Mouse (Mus musculus): Measurements from ENCODE around the gene Mb21d2. TPM values are rescaled to one million over a fixed set of nuclear protein-coding genes. Genes with fewer than 3 reads are reported as not detected.

The Mb21d2 gene
- polyA plus RNA-seq, 1 experiment from 2014 or later: 12.9 TPM

DNA sequence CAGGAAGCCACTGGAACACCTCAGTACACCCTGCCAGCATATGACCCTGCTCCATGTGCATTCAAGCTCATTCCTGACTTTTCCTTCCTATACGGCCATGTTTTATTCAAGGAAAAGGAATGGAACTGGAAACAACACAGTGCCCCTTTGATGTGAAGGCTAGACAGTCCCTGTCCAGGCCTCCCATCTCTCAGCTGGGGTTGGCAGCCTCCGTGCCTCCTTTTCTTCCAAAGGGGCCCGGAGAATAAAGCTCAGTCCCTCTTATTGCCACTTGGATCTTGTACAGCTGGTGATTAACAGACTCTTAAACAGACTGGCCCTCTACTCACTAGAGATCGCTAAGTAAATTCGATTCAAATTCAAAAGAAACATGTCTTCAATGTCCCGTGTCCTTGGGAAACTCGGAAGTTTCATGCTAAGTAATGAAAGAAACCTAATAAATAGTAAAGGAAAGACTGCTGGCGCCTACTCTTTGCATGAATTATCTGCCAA lies 56.0 kb downstream of the Mb21d2 start:
- Histone ChIP-seq H3K27me3 (no peaks in the 10 kb centered on the region), H3K4me3 (no peak overlapping the region), H3K27ac (no peak overlapping the region), H3K36me3 (no peaks in the 10 kb centered on the region), H3K9ac (no peak overlapping the region), H3K4me2 (replicated peaks) (no peak overlapping the region), H3K9me3 (replicated peaks) (no peaks in the 10 kb centered on the region), H3K4me1 (peaks cover 52% of the 10 kb centered on the region)
- ATAC-seq (ENCODE audit: low FRiP score): no peak
- WGBS: 62% methylated on average over 8 of the region's 8 CpGs

GRCm38 (mm10) chr16:28870860-28871259 lies 58.6 kb downstream of the Mb21d2 start:
- Histone ChIP-seq H3K27me3 (no peaks in the 10 kb centered on the region), H3K9me3 (replicated peaks) (no peaks in the 10 kb centered on the region), H3K36me3 (no peaks in the 10 kb centered on the region), H3K4me2 (replicated peaks) (no peak overlapping the region), H3K4me3 (no peak overlapping the region), H3K27ac (no peak overlapping the region), H3K4me1 (peaks cover 62% of the 10 kb centered on the region), H3K9ac (no peak overlapping the region)
- WGBS: 66% methylated on average over 9 of the region's 9 CpGs
- no peak for ATAC-seq (ENCODE audit: low FRiP score)

DNA sequence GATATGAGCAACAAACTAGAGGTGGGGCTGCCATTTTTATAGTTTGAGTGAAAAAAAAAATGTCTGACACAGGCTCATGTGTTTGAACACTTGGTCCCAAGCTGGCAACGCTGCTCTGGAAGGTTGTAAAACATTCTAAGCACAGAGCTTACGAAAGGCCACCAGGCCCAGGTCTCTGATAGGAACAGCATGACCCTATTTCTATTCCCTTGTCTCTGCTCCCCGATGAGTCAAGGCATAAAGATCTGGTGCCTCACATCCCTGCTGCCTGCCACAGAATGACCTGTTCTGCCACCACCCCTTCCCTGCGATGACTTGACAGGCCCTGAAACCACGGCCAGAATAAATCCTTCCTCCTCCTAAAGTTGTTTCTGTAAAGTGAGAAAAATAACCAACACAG lies 59.0 kb downstream of the Mb21d2 start:
- ATAC-seq (ENCODE audit: low FRiP score): no peak
- Histone ChIP-seq H3K36me3 (no peaks in the 10 kb centered on the region), H3K27ac (no peak overlapping the region), H3K9ac (no peak overlapping the region), H3K27me3 (no peaks in the 10 kb centered on the region), H3K4me2 (replicated peaks) (no peak overlapping the region), H3K4me1 (peaks cover 62% of the 10 kb centered on the region), H3K9me3 (replicated peaks) (no peaks in the 10 kb centered on the region), H3K4me3 (no peak overlapping the region)
- 69% methylated on average over 5 of the region's 5 CpGs for WGBS

- no peak for ATAC-seq (ENCODE audit: low FRiP score)
- Histone ChIP-seq H3K4me3 (no peak overlapping the region), H3K27ac (no peak overlapping the region), H3K9ac (no peak overlapping the region), H3K36me3 (no peaks in the 10 kb centered on the region), H3K9me3 (replicated peaks) (no peaks in the 10 kb centered on the region), H3K4me2 (replicated peaks) (no peak overlapping the region), H3K27me3 (peaks cover 3% of the 10 kb centered on the region; the same call in 1 of the 2 replicates), H3K4me1 (peaks cover 62% of the 10 kb centered on the region)
- 84% methylated on average over 9 of the region's 9 CpGs for WGBS
These were observed 60.6 kb downstream of the Mb21d2 start for GRCm38 (mm10) chr16:28868864-28869263.

GRCm38 (mm10) chr16:28866584-28867295 lies 62.7 kb downstream of the Mb21d2 start:
- Histone ChIP-seq H3K9ac (no peak overlapping the region), H3K36me3 (no peaks in the 10 kb centered on the region), H3K4me3 (no peak overlapping the region), H3K9me3 (replicated peaks) (no peaks in the 10 kb centered on the region), H3K27me3 (peaks cover 3% of the 10 kb centered on the region; the same call in 1 of the 2 replicates), H3K27ac (no peak overlapping the region), H3K4me2 (replicated peaks) (no peak overlapping the region), H3K4me1 (peaks cover 46% of the 10 kb centered on the region)
- WGBS: 41% methylated on average over 8 of the region's 8 CpGs
- ATAC-seq (ENCODE audit: low FRiP score): peak; percentile 46

DNA sequence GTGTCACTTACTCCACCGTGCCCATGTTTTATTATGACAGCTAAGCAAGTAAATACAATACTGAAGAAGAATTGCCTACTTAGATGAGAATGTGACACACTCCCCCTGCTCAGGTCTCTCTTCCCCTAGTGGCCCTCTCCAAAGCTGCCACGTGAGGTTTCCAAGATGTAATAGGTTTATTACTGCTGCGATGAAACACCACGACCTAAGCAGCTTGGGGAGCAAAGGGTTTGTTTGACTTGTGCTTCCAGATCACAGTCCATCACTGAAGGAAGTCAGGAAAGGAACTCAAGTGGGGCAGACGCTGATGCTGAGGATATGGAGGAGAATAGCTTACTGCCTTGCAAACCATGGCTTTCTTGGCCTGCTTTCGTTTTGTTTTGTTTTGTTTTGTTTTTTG lies 65.9 kb downstream of the Mb21d2 start:
- 92% methylated on average over 6 of the region's 6 CpGs for WGBS
- Histone ChIP-seq H3K4me1 (peaks cover 24% of the 10 kb centered on the region), H3K9me3 (replicated peaks) (no peaks in the 10 kb centered on the region), H3K9ac (no peak overlapping the region), H3K36me3 (no peaks in the 10 kb centered on the region), H3K4me2 (replicated peaks) (no peak overlapping the region), H3K27ac (no peak overlapping the region), H3K27me3 (peaks cover 6% of the 10 kb centered on the region; the same call in 1 of the 2 replicates), H3K4me3 (no peak overlapping the region)
- ATAC-seq (ENCODE audit: low FRiP score): no peak

GRCm38 (mm10) chr16:28862093-28862492 lies 67.4 kb downstream of the Mb21d2 start:
- no peak overlapping the region for H3K4me3 ChIP-seq
- no peak overlapping the region for H3K27ac ChIP-seq
- H3K27me3 ChIP-seq: peaks cover 12% of the 10 kb centered on the region
- no peak overlapping the region for H3K9ac ChIP-seq
- H3K4me2 ChIP-seq (replicated peaks): no peak overlapping the region
- H3K4me1 ChIP-seq: peaks cover 22% of the 10 kb centered on the region
- H3K36me3 ChIP-seq: no peaks in the 10 kb centered on the region
- 64% methylated on average over 7 of the region's 7 CpGs for WGBS
- H3K9me3 ChIP-seq (replicated peaks): no peaks in the 10 kb centered on the region
- no peak for ATAC-seq (ENCODE audit: low FRiP score)

- no peaks in the 10 kb centered on the region for H3K36me3 ChIP-seq
- H3K4me3 ChIP-seq: no peak overlapping the region
- H3K27ac ChIP-seq: no peak overlapping the region
- peaks cover 13% of the 10 kb centered on the region for H3K4me1 ChIP-seq
- no peaks in the 10 kb centered on the region for H3K9me3 ChIP-seq (replicated peaks)
- no peak overlapping the region for H3K4me2 ChIP-seq (replicated peaks)
- H3K27me3 ChIP-seq: peaks cover 8% of the 10 kb centered on the region
- no peak overlapping the region for H3K9ac ChIP-seq
- peak; percentile 29; the same call in 1 of the 2 replicates for ATAC-seq (ENCODE audit: low FRiP score)
- 32% methylated on average over 7 of the region's 7 CpGs for WGBS
These were observed 69.8 kb downstream of the Mb21d2 start for GRCm38 (mm10) chr16:28859678-28860077.

GRCm38 (mm10) chr16:28859009-28859288 lies 70.5 kb downstream of the Mb21d2 start:
- H3K27me3 ChIP-seq: peaks cover 9% of the 10 kb centered on the region
- ATAC-seq (ENCODE audit: low FRiP score): no peak
- no peaks in the 10 kb centered on the region for H3K9me3 ChIP-seq (replicated peaks)
- no peak overlapping the region for H3K4me2 ChIP-seq (replicated peaks)
- H3K36me3 ChIP-seq: no peaks in the 10 kb centered on the region
- WGBS: 79% methylated on average over 7 of the region's 7 CpGs
- H3K27ac ChIP-seq: no peak overlapping the region
- peaks cover 13% of the 10 kb centered on the region for H3K4me1 ChIP-seq
- H3K9ac ChIP-seq: no peak overlapping the region
- H3K4me3 ChIP-seq: no peak overlapping the region

- WGBS: 79% methylated on average over 18 of the region's 18 CpGs
- H3K9me3 ChIP-seq (replicated peaks): no peaks in the 10 kb centered on the region
- no peak overlapping the region for H3K4me2 ChIP-seq (replicated peaks)
- no peaks in the 10 kb centered on the region for H3K36me3 ChIP-seq
- no peak overlapping the region for H3K9ac ChIP-seq
- no peak overlapping the region for H3K27ac ChIP-seq
- H3K27me3 ChIP-seq: peaks cover 14% of the 10 kb centered on the region
- no peak for ATAC-seq (ENCODE audit: low FRiP score)
- no peak overlapping the region for H3K4me3 ChIP-seq
- peaks cover 13% of the 10 kb centered on the region for H3K4me1 ChIP-seq
These were observed 71.1 kb downstream of the Mb21d2 start for GRCm38 (mm10) chr16:28858210-28859008.

- Histone ChIP-seq H3K4me1 (peaks cover 15% of the 10 kb centered on the region), H3K27me3 (peaks cover 28% of the 10 kb centered on the region), H3K36me3 (no peaks in the 10 kb centered on the region), H3K9ac (no peak overlapping the region), H3K4me3 (no peak overlapping the region), H3K4me2 (replicated peaks) (peak overlapping the region; percentile 19; the same call in 1 of the 2 replicates), H3K9me3 (replicated peaks) (peaks cover 9% of the 10 kb centered on the region; the same call in 1 of the 2 replicates), H3K27ac (peak overlapping the region; percentile 71)
- peak; percentile 93 for ATAC-seq (ENCODE audit: low FRiP score)
- WGBS: 21% methylated on average over 11 of the region's 11 CpGs
These were observed 78.1 kb downstream of the Mb21d2 start for GRCm38 (mm10) chr16:28851409-28851821.

DNA sequence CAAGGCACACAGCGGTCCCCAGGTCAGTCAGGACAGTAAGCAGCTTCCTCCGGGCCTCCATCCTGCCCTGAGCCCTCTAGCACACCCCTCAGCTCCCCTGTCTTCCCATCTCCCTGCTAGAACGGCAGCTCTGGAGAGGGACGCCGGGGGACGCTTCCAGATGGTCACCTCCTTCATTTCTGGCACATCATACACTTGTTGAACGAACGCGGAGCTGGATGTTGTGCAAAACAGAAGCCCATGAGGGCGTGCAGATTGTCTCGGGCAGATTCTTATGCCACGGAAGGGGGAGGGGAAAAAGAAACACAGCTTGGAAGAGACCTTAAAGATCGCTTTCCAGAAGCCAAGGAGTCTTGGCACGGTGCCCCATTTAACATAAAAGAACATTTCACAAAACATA lies 78.6 kb downstream of the Mb21d2 start:
- peaks cover 15% of the 10 kb centered on the region for H3K4me1 ChIP-seq
- no peak overlapping the region for H3K9ac ChIP-seq
- WGBS: 44% methylated on average over 14 of the region's 14 CpGs
- no peak overlapping the region for H3K27ac ChIP-seq
- H3K36me3 ChIP-seq: no peaks in the 10 kb centered on the region
- no peak overlapping the region for H3K4me3 ChIP-seq
- H3K27me3 ChIP-seq: peaks cover 32% of the 10 kb centered on the region
- ATAC-seq (ENCODE audit: low FRiP score): peak; percentile 75
- peak overlapping the region; percentile 21; the same call in 1 of the 2 replicates for H3K4me2 ChIP-seq (replicated peaks)
- H3K9me3 ChIP-seq (replicated peaks): peaks cover 9% of the 10 kb centered on the region; the same call in 1 of the 2 replicates
